Mouse (Mus musculus) heart, embryonic 15.5 days (tissue): ENCODE results near the gene Chst15. TPM values are rescaled to one million over a fixed set of nuclear protein-coding genes. Genes with fewer than 3 reads are reported as not detected.

Experiments
- ATAC-seq: fragments of 200-750 bp; cut with Nextera tagmentation; replicated peaks from 2 replicates; pipeline ENCODE4 v1.8.0; 2017; ENCODE audit warnings: low read depth, moderate TSS enrichment; ENCODE audit not compliant: insufficient number of reproducible peaks, insufficient read depth, low FRiP score
- H3K27ac ChIP-seq: fragments of 300-500 bp; sonication (generic); 2 replicates; pipeline ENCODE4 v1.5.1; 2015; ENCODE audit warnings: mild to moderate bottlenecking, inconsistent platforms
- H3K27me3 ChIP-seq: fragments of 300-500 bp; sonication (generic); 2 replicates; pipeline ENCODE4 v1.6.1; 2015; ENCODE audit warnings: inconsistent platforms
- H3K36me3 ChIP-seq: fragments of 300-500 bp; sonication (generic); 2 replicates; pipeline ENCODE4 v1.6.1; 2015; ENCODE audit warnings: mild to moderate bottlenecking, inconsistent platforms
- H3K4me1 ChIP-seq: fragments of 300-500 bp; sonication (generic); replicated peaks from 2 replicates; pipeline ENCODE4 v1.6.1; 2015; ENCODE audit warnings: inconsistent platforms
- H3K4me2 ChIP-seq: fragments of 300-500 bp; sonication (generic); 2 replicates; pipeline ENCODE4 v1.6.1; 2015; ENCODE audit warnings: inconsistent platforms, mild to moderate bottlenecking, moderate library complexity
- H3K4me3 ChIP-seq: fragments of 300-500 bp; sonication (generic); 2 replicates; pipeline ENCODE4 v1.5.1; 2015; ENCODE audit warnings: mild to moderate bottlenecking, inconsistent platforms
- H3K9ac ChIP-seq: fragments of 300-500 bp; sonication (generic); 2 replicates; pipeline ENCODE4 v1.6.1; 2015; ENCODE audit warnings: mild to moderate bottlenecking, inconsistent platforms
- H3K9me3 ChIP-seq: fragments of 300-500 bp; sonication (generic); replicated peaks from 2 replicates; pipeline ENCODE4 v1.6.1; 2016; ENCODE audit warnings: inconsistent platforms
- WGBS: fragments of 180-500 bp; shearing (Covaris S2); methylation state at CpG from one replicate; pipeline ENCODE4 v1.1.7; 2015; ENCODE audit warnings: mixed read lengths; 5-methylcytosine and 5-hydroxymethylcytosine counted together
- polyA plus RNA-seq: library from polyadenylated mRNA; unstranded; fragments of >200 nt; fragmentation: Nextera tagmentation; extraction: Ambion mirVana; gene quantifications from 2 replicates; pipeline ENCODE4 v1.2.1, GENCODE M21; 2015

Chst15 gene
- polyA plus RNA-seq, 1 experiment from 2014 or later, result 4.4 TPM

DNA sequence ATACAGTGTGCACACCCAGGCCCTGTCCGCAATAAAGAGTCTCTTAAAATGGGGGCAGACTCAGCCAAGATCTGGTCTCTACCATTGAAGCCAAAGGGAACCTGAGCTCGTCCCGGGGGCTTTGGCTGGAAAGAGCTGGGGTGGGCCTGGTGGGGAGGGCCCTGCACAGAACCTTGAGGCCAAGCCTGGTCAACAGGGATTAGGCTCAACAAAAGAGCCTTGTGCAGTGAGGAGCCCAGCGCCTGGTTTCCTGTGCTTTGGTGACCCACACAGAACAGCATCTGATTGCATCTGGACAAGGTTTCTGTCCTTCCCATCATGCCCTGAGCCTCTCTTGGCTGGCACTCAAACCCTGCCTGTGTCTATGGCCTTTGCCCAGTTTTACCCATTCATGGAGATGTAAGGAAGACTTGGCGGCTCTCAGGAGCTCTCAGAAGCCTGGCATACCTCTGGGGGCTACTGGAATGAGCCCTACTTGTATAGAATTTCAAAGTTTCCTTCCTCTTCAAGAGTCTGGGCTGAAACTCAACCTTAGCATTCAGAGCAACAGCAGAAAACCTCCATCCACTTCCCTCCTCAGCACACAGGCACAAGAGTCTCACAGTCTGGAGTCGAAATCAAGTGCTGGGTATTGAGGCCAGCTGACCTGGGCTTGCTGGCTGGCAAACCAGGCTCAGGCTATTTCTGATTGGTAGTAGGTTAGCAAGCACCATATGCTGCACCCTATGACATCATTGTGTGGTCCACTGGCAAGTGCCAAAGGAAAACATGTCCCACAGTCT lies 104.9 kb downstream of the Chst15 start:
- Histone ChIP-seq H3K9me3 (no peaks in the 10 kb centered on the region), H3K4me3 (no peak overlapping the region), H3K27me3 (peaks cover 16% of the 10 kb centered on the region), H3K4me2 (no peak overlapping the region), H3K36me3 (no peaks in the 10 kb centered on the region), H3K27ac (no peak overlapping the region), H3K4me1 (no peaks in the 10 kb centered on the region), H3K9ac (no peak overlapping the region)
- WGBS, result 74% methylated on average over 6 of the region's 6 CpGs
- no peak for ATAC-seq

DNA sequence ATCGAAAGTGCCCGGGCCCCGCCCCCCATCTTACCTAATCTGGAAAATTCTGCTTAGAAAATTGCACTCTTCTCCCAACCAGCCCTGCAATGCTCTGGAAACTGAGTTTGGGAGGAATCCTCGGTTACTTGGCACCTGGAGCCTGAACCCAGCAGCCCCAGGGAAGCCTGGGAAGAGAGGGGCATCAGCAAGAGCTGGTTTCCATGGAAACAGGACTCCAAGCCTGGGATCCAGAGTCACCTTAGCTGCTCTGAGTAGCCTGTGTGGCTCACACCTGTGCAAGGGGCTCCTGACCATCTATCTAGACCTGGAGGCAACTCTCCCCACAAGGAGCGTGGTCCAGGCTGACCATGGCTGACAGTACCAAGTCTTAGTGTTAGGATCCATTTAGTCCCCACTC lies 106.4 kb downstream of the Chst15 start:
- 77% methylated on average over 5 of the region's 5 CpGs for WGBS
- Histone ChIP-seq H3K9ac (no peak overlapping the region), H3K4me2 (no peak overlapping the region), H3K36me3 (no peaks in the 10 kb centered on the region), H3K9me3 (no peaks in the 10 kb centered on the region), H3K4me3 (no peak overlapping the region), H3K4me1 (no peaks in the 10 kb centered on the region), H3K27me3 (peaks cover 16% of the 10 kb centered on the region), H3K27ac (no peak overlapping the region)
- no peak for ATAC-seq

DNA sequence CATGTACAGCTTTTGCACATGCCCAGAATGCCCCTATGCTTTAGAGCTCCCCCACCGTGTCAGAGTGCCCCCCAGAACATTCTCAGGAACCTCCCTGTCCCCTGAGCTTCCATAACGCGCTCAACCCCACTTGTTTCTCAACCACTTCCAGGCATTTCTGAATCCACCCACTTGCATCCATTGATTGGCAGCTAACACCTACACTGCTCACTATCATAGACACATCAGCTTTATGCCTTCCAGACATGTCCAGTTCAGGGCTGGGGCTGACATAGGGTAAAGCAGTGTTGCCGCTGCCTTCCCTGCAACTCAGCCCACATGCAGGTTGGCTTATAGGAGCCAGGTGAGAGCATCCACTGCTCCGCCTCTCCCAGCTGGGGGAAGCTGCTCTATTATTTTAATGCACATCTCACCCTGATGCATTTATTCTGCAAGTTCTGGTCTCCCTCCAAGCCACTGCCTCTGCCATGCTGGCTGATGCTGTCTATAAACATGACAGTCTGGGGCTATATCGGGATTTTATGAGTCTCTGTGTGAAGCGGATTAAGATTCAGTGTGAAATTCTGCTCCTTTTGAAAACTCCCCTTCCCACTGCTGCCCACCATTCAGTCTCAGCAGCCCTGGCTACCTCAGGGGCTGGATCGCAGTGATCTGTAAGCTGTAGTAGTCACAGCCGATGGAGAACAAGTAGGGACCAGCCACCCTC lies 107.9 kb downstream of the Chst15 start:
- H3K27me3 ChIP-seq, result peaks cover 16% of the 10 kb centered on the region
- H3K4me1 ChIP-seq, result no peaks in the 10 kb centered on the region
- 70% methylated on average over 9 of the region's 9 CpGs for WGBS
- H3K27ac ChIP-seq, result no peak overlapping the region
- H3K9me3 ChIP-seq, result no peaks in the 10 kb centered on the region
- H3K4me3 ChIP-seq, result no peak overlapping the region
- H3K9ac ChIP-seq, result no peak overlapping the region
- H3K36me3 ChIP-seq, result no peaks in the 10 kb centered on the region
- H3K4me2 ChIP-seq, result no peak overlapping the region
- ATAC-seq, result no peak

DNA sequence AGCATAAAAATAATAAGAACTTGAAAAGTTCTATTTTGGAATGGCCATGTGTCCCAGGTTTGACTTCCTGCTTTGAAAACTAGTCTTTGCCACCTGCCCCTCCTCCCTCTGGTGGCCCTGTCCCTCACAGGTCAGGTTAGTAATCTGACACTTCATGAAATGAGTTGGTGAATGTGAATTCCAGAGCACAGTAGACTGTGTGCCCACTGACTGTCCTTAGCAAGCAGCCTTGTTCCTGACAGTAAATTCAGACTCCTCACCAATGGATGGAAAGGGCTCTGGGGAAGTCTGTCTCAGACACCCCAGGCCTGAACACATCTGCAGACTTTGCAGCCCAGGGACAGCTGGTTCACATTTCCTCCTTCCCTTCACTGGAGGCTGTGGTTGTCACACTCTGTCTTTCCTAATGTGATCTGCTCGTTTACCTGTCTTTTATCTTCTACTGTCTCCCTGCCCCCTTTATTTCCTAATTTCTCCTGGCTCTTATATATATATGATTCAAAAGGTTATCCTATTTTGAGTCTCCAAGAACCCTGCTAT lies 112.9 kb downstream of the Chst15 start:
- no peaks in the 10 kb centered on the region for H3K4me1 ChIP-seq
- H3K27me3 ChIP-seq, result no peaks in the 10 kb centered on the region
- no peak overlapping the region for H3K4me3 ChIP-seq
- no peak for ATAC-seq
- H3K4me2 ChIP-seq, result no peak overlapping the region
- no peak overlapping the region for H3K9ac ChIP-seq
- 16% methylated on average over 1 of the region's 1 CpGs for WGBS
- H3K36me3 ChIP-seq, result no peaks in the 10 kb centered on the region
- no peak overlapping the region for H3K27ac ChIP-seq
- H3K9me3 ChIP-seq, result no peaks in the 10 kb centered on the region

DNA sequence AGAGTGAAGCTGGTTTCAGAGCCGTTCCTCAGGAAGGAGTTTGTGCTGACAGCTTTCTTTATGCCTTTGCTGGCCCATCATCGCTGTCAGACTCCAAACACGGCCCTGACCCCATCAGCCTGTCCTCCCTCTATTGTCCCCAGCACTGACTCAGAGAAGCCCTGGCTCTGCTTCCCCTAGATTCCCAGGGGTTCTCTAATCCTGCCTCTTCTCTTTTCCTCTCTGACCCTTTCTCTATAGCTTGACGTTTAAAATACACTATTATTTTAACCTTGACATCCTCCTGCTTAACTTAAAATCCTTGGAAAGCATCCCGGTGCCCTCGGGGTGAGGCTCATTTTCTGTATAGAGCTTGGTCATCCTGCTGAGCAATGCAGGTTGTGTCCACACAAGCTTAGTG lies 117.3 kb downstream of the Chst15 start:
- Histone ChIP-seq H3K9ac (no peak overlapping the region), H3K27me3 (no peaks in the 10 kb centered on the region), H3K4me2 (no peak overlapping the region), H3K9me3 (no peaks in the 10 kb centered on the region), H3K4me3 (no peak overlapping the region), H3K4me1 (no peaks in the 10 kb centered on the region), H3K27ac (no peak overlapping the region), H3K36me3 (no peaks in the 10 kb centered on the region)
- no peak for ATAC-seq
- 41% methylated on average over 6 of the region's 6 CpGs for WGBS

DNA sequence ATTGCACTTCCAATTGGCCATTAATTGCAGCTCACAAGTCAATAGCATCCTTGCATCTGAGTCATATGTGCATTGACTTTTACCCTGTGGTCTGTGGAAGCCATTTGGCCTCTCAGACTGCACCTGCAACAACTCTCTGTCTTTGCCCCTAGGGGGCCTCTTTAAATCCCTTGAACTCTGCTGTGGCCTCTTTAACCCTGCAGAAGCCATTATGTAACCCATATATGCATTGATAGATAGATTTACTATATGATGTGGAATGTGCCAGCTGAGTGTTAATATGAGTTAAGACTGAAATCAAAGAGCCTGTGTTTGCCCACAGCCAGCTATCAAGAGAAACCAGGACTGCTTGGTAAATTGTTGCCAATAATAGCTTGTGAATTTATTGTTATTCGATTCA lies 118.2 kb downstream of the Chst15 start:
- H3K4me3 ChIP-seq, result no peak overlapping the region
- no peaks in the 10 kb centered on the region for H3K9me3 ChIP-seq
- 79% methylated on average over 1 of the region's 1 CpGs for WGBS
- no peak overlapping the region for H3K9ac ChIP-seq
- no peak overlapping the region for H3K27ac ChIP-seq
- H3K4me1 ChIP-seq, result no peaks in the 10 kb centered on the region
- H3K4me2 ChIP-seq, result no peak overlapping the region
- H3K27me3 ChIP-seq, result no peaks in the 10 kb centered on the region; the same call in 1 of the 2 replicates
- no peak for ATAC-seq
- no peaks in the 10 kb centered on the region for H3K36me3 ChIP-seq

DNA sequence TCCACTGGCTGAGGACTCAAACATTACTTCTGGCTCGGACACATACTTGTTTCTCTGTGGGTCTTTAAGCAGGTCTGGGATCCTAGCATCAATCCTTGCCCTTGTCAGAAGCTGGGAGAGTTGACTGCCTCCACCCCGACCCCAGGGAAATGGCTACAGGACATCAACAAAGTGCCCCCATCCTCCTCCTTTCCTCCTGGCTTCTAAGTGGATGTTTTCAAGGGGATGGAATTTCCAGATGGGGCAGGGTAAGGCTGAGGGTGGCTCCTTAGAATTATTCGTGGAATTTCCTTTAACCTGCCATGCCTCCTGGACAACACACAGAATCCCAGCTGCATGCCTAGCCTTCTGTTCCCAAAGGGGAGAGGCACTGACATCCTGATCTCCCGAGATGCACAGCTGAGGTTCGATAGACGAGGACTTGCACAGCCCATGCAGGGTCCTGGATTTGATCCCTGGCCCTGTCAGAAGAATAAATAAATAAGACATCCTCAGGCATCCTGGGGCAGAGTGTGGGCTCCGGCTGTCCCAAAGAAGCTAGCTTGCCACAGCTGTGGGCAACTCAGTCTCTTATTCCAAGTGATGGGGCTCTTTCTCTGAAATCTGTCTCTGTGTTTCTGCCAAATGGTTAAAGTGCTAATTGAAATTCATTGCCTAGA lies 119.1 kb downstream of the Chst15 start:
- H3K27me3 ChIP-seq, result no peaks in the 10 kb centered on the region; the same call in 1 of the 2 replicates
- no peak for ATAC-seq
- 31% methylated on average over 7 of the region's 7 CpGs for WGBS
- no peak overlapping the region for H3K4me2 ChIP-seq
- H3K27ac ChIP-seq, result no peak overlapping the region
- no peak overlapping the region for H3K9ac ChIP-seq
- H3K9me3 ChIP-seq, result no peaks in the 10 kb centered on the region
- H3K36me3 ChIP-seq, result no peaks in the 10 kb centered on the region
- H3K4me3 ChIP-seq, result no peak overlapping the region
- no peaks in the 10 kb centered on the region for H3K4me1 ChIP-seq

DNA sequence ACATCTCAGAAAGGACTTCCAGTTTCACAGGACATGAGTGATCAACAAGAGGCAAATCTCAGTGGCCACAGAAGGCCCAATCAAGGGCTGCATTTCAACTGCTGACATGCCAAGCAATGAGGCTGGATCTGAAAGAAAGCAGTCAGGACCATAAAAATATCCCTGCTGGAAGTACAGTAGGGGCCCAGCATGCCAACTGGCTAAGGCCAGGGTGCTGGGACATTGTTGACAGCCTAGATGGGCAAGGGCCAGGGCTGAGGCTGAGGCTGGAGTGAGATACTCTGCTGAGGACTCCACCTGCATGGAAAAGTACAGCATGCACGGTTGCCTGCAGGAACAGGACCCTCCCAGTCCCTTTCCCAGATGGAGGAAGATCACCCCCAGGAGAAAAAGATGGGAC lies 120.4 kb downstream of the Chst15 start:
- H3K9ac ChIP-seq, result no peak overlapping the region
- ATAC-seq, result 0 out of 2 replicates have a peak, but pooled peaks have one; percentile 18
- H3K4me1 ChIP-seq, result no peaks in the 10 kb centered on the region
- H3K4me3 ChIP-seq, result no peak overlapping the region
- 67% methylated on average over 1 of the region's 1 CpGs for WGBS
- no peaks in the 10 kb centered on the region; the same call in 1 of the 2 replicates for H3K27me3 ChIP-seq
- no peak overlapping the region for H3K27ac ChIP-seq
- no peaks in the 10 kb centered on the region for H3K36me3 ChIP-seq
- H3K9me3 ChIP-seq, result no peaks in the 10 kb centered on the region
- H3K4me2 ChIP-seq, result no peak overlapping the region

DNA sequence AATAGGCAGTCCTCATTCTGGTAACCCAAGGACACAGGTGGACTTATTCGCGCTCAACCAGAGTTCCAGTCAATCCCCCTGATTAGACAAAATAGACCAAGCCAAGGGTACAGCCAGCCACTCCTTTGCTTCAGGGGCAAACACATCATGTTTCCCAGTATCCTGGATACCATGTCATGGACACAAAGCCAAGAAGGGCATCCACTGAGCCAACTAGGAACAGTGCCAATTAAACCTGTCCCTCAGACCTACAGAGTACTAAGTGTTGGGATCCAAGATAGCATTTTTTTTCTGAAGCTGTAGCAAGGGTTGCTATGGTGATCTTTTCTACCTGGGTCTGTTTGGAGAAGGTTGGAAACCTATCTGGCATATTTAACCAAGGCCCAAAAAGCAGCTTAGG lies 123.4 kb downstream of the Chst15 start:
- H3K4me1 ChIP-seq, result no peaks in the 10 kb centered on the region
- H3K9ac ChIP-seq, result no peak overlapping the region
- ATAC-seq, result no peak
- H3K27me3 ChIP-seq, result peaks cover 2% of the 10 kb centered on the region; the same call in 1 of the 2 replicates
- WGBS, result 88% methylated on average over 2 of the region's 2 CpGs
- H3K4me2 ChIP-seq, result no peak overlapping the region
- H3K27ac ChIP-seq, result no peak overlapping the region
- H3K36me3 ChIP-seq, result no peaks in the 10 kb centered on the region
- H3K4me3 ChIP-seq, result no peak overlapping the region
- no peaks in the 10 kb centered on the region for H3K9me3 ChIP-seq

DNA sequence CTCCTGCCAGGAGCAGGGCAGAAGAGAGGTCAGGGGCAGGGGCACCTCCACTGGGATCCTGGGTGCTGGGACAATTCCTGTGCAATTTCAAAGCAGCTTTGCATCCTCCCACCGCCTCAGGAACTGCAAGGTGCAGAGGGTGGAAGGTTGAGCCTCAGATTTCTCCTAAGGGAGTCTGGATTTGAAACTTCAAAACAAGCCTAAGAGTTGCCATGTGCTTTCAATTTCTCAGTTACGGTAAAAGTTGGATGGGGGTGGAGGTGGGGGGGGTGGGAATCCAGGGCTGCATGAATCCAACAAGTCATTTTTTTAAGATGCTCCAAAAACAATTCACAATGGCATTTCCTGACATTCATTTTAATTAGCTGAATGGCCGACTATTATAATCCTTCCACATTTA lies 129.6 kb downstream of the Chst15 start:
- no peak for ATAC-seq

More for the DNA sequence above, 129.6 kb downstream of the Chst15 start:
- no peak overlapping the region for H3K27ac ChIP-seq
- 63% methylated on average over 3 of the region's 3 CpGs for WGBS
- H3K4me1 ChIP-seq, result no peaks in the 10 kb centered on the region
- H3K4me2 ChIP-seq, result no peak overlapping the region
- no peaks in the 10 kb centered on the region for H3K36me3 ChIP-seq
- no peak overlapping the region for H3K9ac ChIP-seq
- H3K27me3 ChIP-seq, result 0 out of 2 replicates have a peak, but pooled peaks cover 2% of the 10 kb centered on the region
- H3K9me3 ChIP-seq, result no peaks in the 10 kb centered on the region
- no peak overlapping the region for H3K4me3 ChIP-seq
